In genomic region chr2:127789138-127789537, GRCm38 (mm10) we compare ENCODE assay signal across 7 mouse cellular contexts. TPM values are rescaled to one million over a fixed set of nuclear protein-coding genes. Genes with fewer than 3 reads are reported as not detected.
DNase-seq lines count a peak whose midpoint lies in the region; ATAC-seq and TF ChIP-seq lines count a peak whose summit lies in the region.

No protein-coding gene starts in this region.

- H3K36me3 ChIP-seq in hindbrain, embryonic 12.5 days = no peaks in the 10 kb centered on the region
- no peaks in the 10 kb centered on the region for H3K36me3 ChIP-seq in midbrain, embryonic 12.5 days

- peak overlapping the region; percentile 96 for H3K4me3 ChIP-seq in left cerebral cortex, adult 2 months
- peak overlapping the region; percentile 70 for H3K4me3 ChIP-seq in hindbrain, embryonic 12.5 days
- peak overlapping the region; percentile 72 for H3K4me3 ChIP-seq in midbrain, embryonic 12.5 days

- H3K9ac ChIP-seq in hindbrain, embryonic 12.5 days = peak overlapping the region; percentile 73
- H3K9ac ChIP-seq in midbrain, embryonic 12.5 days (replicated peaks) = peak overlapping the region; percentile 72

- H3K27me3 ChIP-seq in hindbrain, embryonic 12.5 days = no peaks in the 10 kb centered on the region
- no peaks in the 10 kb centered on the region for H3K27me3 ChIP-seq in midbrain, embryonic 12.5 days

- intact Hi-C loops in left cerebral cortex, adult 2 months (cut with DNase I) = no loop called here
- intact Hi-C loops in left cerebral cortex, postnatal 36 days (cut with DNase I) = no loop called here

- peak overlapping the region; percentile 28; the same call in 1 of the 2 replicates for H3K27ac ChIP-seq in left cerebral cortex, adult 2 months
- peak overlapping the region; percentile 45 for H3K27ac ChIP-seq in hindbrain, embryonic 12.5 days
- H3K27ac ChIP-seq in midbrain, embryonic 12.5 days (replicated peaks) = peak overlapping the region; percentile 26; the same call in 1 of the 2 replicates

- DNase-seq in left cerebral cortex, adult 2 months (ENCODE audit: extremely low spot score in 1 of 2, low spot score in 2 of 2) = no peak
- no peak for DNase-seq in left cerebral cortex, postnatal 36 days (ENCODE audit: low spot score in 2 of 2)
- peak; percentile 13 for DNase-seq in embryo, embryonic 11.5 days (ENCODE audit: low read depth, low spot score)
- no peak for DNase-seq in adipocyte (ENCODE audit: low spot score)

- H3K4me2 ChIP-seq in hindbrain, embryonic 12.5 days (replicated peaks) = peak overlapping the region; percentile 66
- peak overlapping the region; percentile 74 for H3K4me2 ChIP-seq in midbrain, embryonic 12.5 days (replicated peaks)

- 7% methylated on average over 11 of the region's 11 CpGs for WGBS in hindbrain, embryonic 12.5 days
- WGBS in midbrain, embryonic 12.5 days = 6% methylated on average over 11 of the region's 11 CpGs

- TF ChIP-seq CTCF in left cerebral cortex, adult 2 months (IDR thresholded peaks at IDR 0.05) = no peak

- no peaks in the 10 kb centered on the region for H3K9me3 ChIP-seq in hindbrain, embryonic 12.5 days (replicated peaks)
- H3K9me3 ChIP-seq in midbrain, embryonic 12.5 days = no peaks in the 10 kb centered on the region

- no peak for ATAC-seq in hindbrain, embryonic 12.5 days (ENCODE audit: low FRiP score)
- 0 out of 2 replicates have a peak, but pooled peaks have one; percentile 32 for ATAC-seq in midbrain, embryonic 12.5 days (ENCODE audit: low FRiP score, low read depth)
- ATAC-seq in megakaryocyte progenitor cell, adult 5-6 weeks (replicated peaks; ENCODE audit: poor library complexity) = no peak

- H3K4me1 ChIP-seq in hindbrain, embryonic 12.5 days = peaks cover 24% of the 10 kb centered on the region
- peaks cover 29% of the 10 kb centered on the region for H3K4me1 ChIP-seq in midbrain, embryonic 12.5 days

RNA-seq across cellular contexts. Expression of gene Nphp1, which starts 0.4 kb away (rescaled TPM):
- 10 to 100 TPM; 15.5 to 18.2 TPM for total RNA-seq in left cerebral cortex, adult 2 months (2021)
- total RNA-seq in left cerebral cortex, postnatal 36 days (2021) = 10 to 100 TPM; 16.9 to 19.7 TPM
- 29.2 and 29.3 TPM in 2 replicates for polyA plus RNA-seq in hindbrain, embryonic 12.5 days (2016; fragmentation: Nextera tagmentation; extraction: Ambion mirVana)
- 31.7 and 33.3 TPM in 2 replicates for polyA plus RNA-seq in midbrain, embryonic 12.5 days (2016; fragmentation: Nextera tagmentation; extraction: Ambion mirVana)
- 8.2 and 10.2 TPM in 2 replicates for total RNA-seq in megakaryocyte progenitor cell, adult 5-6 weeks (2015)
- 12.9 and 14.9 TPM in 2 replicates for total RNA-seq in megakaryocyte progenitor cell, adult 5-6 weeks (2017)

RNA-seq across cellular contexts. Expression of gene Mtln, which starts 3.1 kb away (rescaled TPM):
- total RNA-seq in left cerebral cortex, adult 2 months (2021) = 10 to 100 TPM; 50.3 to 51.2 TPM
- total RNA-seq in left cerebral cortex, postnatal 36 days (2021) = 10 to 100 TPM; 43.6 to 50.5 TPM
- polyA plus RNA-seq in hindbrain, embryonic 12.5 days (2016; fragmentation: Nextera tagmentation; extraction: Ambion mirVana) = 24.1 and 28.3 TPM in 2 replicates
- 30.6 and 31.7 TPM in 2 replicates for polyA plus RNA-seq in midbrain, embryonic 12.5 days (2016; fragmentation: Nextera tagmentation; extraction: Ambion mirVana)
- 24.5 and 25.1 TPM in 2 replicates for total RNA-seq in megakaryocyte progenitor cell, adult 5-6 weeks (2015)
- total RNA-seq in megakaryocyte progenitor cell, adult 5-6 weeks (2017) = 31.2 and 43.8 TPM in 2 replicates

RNA-seq across cellular contexts. Expression of gene Bub1, which starts 42.5 kb away (rescaled TPM):
- total RNA-seq in left cerebral cortex, adult 2 months (2021) = under 1 TPM in 1 of 2 experiments, not detected in 1; 0.16 TPM
- total RNA-seq in left cerebral cortex, postnatal 36 days (2021) = under 1 TPM in 1 of 2 experiments, not detected in 1; 0.25 TPM
- polyA plus RNA-seq in hindbrain, embryonic 12.5 days (2016; fragmentation: Nextera tagmentation; extraction: Ambion mirVana) = 50.6 and 52.7 TPM in 2 replicates
- 67.6 and 68.3 TPM in 2 replicates for polyA plus RNA-seq in midbrain, embryonic 12.5 days (2016; fragmentation: Nextera tagmentation; extraction: Ambion mirVana)
- 60.6 and 75.7 TPM in 2 replicates for total RNA-seq in megakaryocyte progenitor cell, adult 5-6 weeks (2015)
- 55.3 and 65.0 TPM in 2 replicates for total RNA-seq in megakaryocyte progenitor cell, adult 5-6 weeks (2017)

RNA-seq across cellular contexts. Expression of gene Acoxl, which starts 49.5 kb away (rescaled TPM):
- total RNA-seq in left cerebral cortex, adult 2 months (2021) = not detected
- not detected for total RNA-seq in left cerebral cortex, postnatal 36 days (2021)
- polyA plus RNA-seq in hindbrain, embryonic 12.5 days (2016; fragmentation: Nextera tagmentation; extraction: Ambion mirVana) = 0.09 and 0.15 TPM in 2 replicates
- polyA plus RNA-seq in midbrain, embryonic 12.5 days (2016; fragmentation: Nextera tagmentation; extraction: Ambion mirVana) = not detected in 2 replicates
- total RNA-seq in megakaryocyte progenitor cell, adult 5-6 weeks (2015) = not detected in 2 replicates
- total RNA-seq in megakaryocyte progenitor cell, adult 5-6 weeks (2017) = 0.10 TPM in 1 of 2 replicates, not detected in the other

RNA-seq across cellular contexts. Expression of gene Mall, which starts 59.4 kb away (rescaled TPM):
- total RNA-seq in left cerebral cortex, adult 2 months (2021) = 1 to 10 TPM; 1.4 to 1.8 TPM
- total RNA-seq in left cerebral cortex, postnatal 36 days (2021) = under 1 TPM; 0.66 to 0.67 TPM
- polyA plus RNA-seq in hindbrain, embryonic 12.5 days (2016; fragmentation: Nextera tagmentation; extraction: Ambion mirVana) = 1.1 and 1.5 TPM in 2 replicates
- polyA plus RNA-seq in midbrain, embryonic 12.5 days (2016; fragmentation: Nextera tagmentation; extraction: Ambion mirVana) = 0.63 and 0.74 TPM in 2 replicates
- total RNA-seq in megakaryocyte progenitor cell, adult 5-6 weeks (2015) = not detected in 2 replicates
- total RNA-seq in megakaryocyte progenitor cell, adult 5-6 weeks (2017) = not detected in 2 replicates

Comparison
In these comparisons a context has a peak if more than half of its experiments do, and no peak if none do; other contexts are left out.
1. RNA of gene Bub1, which starts 42.5 kb away (total RNA-seq): 55.3 to 75.7 TPM in megakaryocyte progenitor cell, adult 5-6 weeks; 0.25 TPM in left cerebral cortex, postnatal 36 days and 0.16 TPM in left cerebral cortex, adult 2 months; every median in the first group is over 10 times any median in the second.
2. Peak in every context shown above with its lines, with median percentiles within 50 percentile points of each other: H3K27ac ChIP-seq and H3K4me3 ChIP-seq.